Mouse (Mus musculus): ENCODE measurements around the gene R3hdm2.

GRCm38 (mm10) chr10:127332211-127332874, 47.8 kb upstream of the R3hdm2 start:
- TF ChIP-seq CTCF (conservative IDR thresholded peaks at IDR 0.05; ENCODE audit: low read length) = peak; percentile 86
- TF ChIP-seq NANOG (IDR thresholded peaks at IDR 0.05; ENCODE audit: borderline replicate concordance, low read length) = no peak
